Mouse (Mus musculus) spleen, adult 2 months (tissue): ENCODE measurements around the gene Dedd2. TPM values are rescaled to one million over a fixed set of nuclear protein-coding genes. Genes with fewer than 3 reads are reported as not detected.

ENCODE experiments used
- DNase-seq, 2 experiments: peaks; one replicate each; pipeline versions ENCODE4 v3.0.0 to v3.0.0-alpha.2; 2012 to 2021; ENCODE audit warnings: low spot score in 2 of 2, low read depth in 1 of 2
- H3K27ac ChIP-seq: fragments of 200-500 bp; 2 replicates; pipeline ENCODE4 v1.5.1; 2012; ENCODE audit warnings: low read length, inconsistent platforms; ENCODE audit not compliant: insufficient read depth
- H3K27me3 ChIP-seq: fragments of 200-500 bp; 2 replicates; pipeline ENCODE4 v1.6.1; 2012; ENCODE audit warnings: mild to moderate bottlenecking, moderate library complexity, low read length, inconsistent platforms; ENCODE audit not compliant: control insufficient read depth, insufficient read depth
- H3K36me3 ChIP-seq: fragments of 200-500 bp; 2 replicates; pipeline ENCODE4 v1.6.1; 2012; ENCODE audit warnings: mild to moderate bottlenecking, low read length, inconsistent platforms; ENCODE audit not compliant: control insufficient read depth, insufficient read depth
- H3K4me1 ChIP-seq: fragments of 200-500 bp; 2 replicates; pipeline ENCODE4 v1.6.1; 2011; ENCODE audit warnings: inconsistent platforms; ENCODE audit not compliant: control insufficient read depth, insufficient read depth, insufficient read length
- H3K4me3 ChIP-seq: fragments of 200-500 bp; 2 replicates; pipeline ENCODE4 v1.5.1; 2011; ENCODE audit warnings: mild to moderate bottlenecking, inconsistent platforms; ENCODE audit not compliant: insufficient read depth, insufficient read length; ENCODE audit errors: extremely low read depth
- CTCF ChIP-seq: fragments of 200-500 bp; IDR thresholded peaks from 2 replicates; pipeline ENCODE4 v1.5.1; 2011; ENCODE audit warnings: mild to moderate bottlenecking, inconsistent platforms; ENCODE audit not compliant: insufficient read depth, insufficient read length, insufficient replicate concordance; ENCODE audit errors: extremely low read depth
- POLR2A ChIP-seq: fragments of 200-500 bp; IDR thresholded peaks from 2 replicates; pipeline ENCODE4 v1.6.1; 2011; ENCODE audit warnings: low read depth, low read length, inconsistent platforms
- WGBS: fragments of 180-500 bp; shearing (Covaris S2); methylation state at CpG from one replicate; pipeline ENCODE4 v1.1.7; 2018; 5-methylcytosine and 5-hydroxymethylcytosine counted together
- polyA plus RNA-seq: library from polyadenylated mRNA; depleted of rRNA; stranded (reverse); fragments of >200 nt; gene quantifications from 2 replicates; pipeline ENCODE4 v1.2.3, GENCODE M21; 2012

Gene Dedd2
- polyA plus RNA-seq, 1 experiment, result 77.0 TPM

DNA sequence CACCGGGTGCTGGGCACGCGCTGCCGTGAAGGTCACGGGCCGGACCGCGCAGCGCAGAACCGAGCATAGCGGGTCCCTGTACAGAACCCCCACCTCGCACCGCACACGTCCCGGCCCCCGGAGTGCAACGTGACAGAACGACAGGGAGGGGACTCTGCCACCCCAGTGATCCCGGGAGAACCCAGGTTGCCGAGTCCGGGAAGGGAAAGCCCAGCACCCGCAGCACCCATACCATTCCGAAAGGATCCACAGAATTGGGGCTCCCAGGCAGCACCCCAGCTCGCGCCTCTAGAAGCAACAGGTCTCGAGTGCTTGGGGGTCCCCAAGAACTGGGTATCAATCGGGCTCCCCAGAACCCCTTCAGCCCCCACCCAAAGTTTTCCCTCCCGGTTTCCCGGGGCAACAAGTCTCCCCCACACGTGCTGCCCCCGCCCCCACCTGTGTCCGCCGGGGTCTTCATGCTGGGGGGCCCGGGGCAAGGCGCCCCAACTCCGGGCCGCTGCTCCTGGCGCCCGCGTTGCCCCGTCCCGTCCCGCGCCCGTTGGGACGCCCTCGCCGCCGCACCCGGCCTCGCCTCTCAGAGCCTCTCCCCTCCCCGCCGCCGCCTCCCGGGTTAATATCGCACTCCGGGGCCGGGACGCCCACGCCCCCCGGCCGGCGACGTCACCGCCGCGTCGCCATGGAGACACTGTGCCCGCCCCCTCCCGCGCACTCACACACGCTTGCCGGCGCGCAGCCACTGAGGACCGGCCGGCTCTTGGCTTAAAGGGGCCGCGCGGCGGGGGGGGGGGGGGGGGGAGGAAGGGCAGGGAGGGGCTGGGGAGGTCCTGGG is 29.9 kb upstream of the Dedd2 start, which contains the start of gene Erf:
Gene Erf, minus strand, starts transcription at position 621 of the 832 bp plus-strand sequence.
- peak; percentile 78 to 90 for DNase-seq
- Histone ChIP-seq H3K36me3 (no peaks in the 10 kb centered on the region), H3K27ac (peak within 1 kb of the TSS; percentile 81), H3K4me1 (peaks cover 11% of the 10 kb centered on the region; the same call in 1 of the 2 replicates), H3K27me3 (no peaks in the 10 kb centered on the region), H3K4me3 (peak within 1 kb of the TSS; percentile 98)
- no peak for TF ChIP-seq CTCF
- TF ChIP-seq POLR2A, result peak; percentile 52
- WGBS, result under 1% methylated on average over 59 of the region's 81 CpGs

DNA sequence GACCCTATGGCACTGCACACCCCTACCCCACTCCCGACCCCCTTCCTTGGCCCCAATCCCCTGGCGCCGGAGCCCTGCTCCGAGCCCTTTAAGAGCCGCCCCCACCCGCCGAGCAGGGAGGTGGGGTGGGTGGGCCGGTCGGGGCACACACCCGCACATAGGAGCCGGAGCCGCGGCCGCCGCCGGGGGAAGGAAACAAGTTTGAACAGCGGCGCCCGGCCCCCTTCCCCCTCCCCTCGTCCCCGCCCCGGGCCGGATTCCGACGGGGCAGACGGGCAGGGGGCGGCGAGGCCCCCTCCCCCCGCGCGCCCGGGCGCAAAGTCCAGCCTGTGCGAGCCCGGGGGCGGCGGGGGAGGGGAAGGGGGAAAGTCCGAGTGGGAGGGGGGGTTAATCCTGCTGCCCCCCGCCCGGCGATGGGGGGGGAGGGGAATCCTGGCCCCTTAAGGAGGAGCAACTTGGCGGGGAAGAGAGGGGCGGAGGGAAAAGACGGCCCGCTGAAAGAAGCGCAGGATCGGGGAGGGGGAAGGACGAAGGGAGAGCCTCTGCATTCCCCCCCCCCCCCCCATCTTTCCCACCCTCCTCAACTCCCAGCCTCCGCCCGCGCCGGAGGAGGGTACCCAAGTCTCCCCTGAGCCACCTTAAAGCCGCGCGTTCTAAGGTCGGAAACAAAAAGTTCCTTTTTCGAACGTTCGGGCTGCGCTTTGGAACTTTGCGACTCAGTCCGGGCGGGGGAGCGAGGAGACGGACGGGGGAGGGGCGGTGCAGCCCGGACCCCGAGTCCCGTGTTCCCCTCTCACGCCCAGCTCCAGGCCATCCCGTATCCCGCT is 29.1 kb upstream of the Dedd2 start:
- no peaks in the 10 kb centered on the region for H3K27me3 ChIP-seq
- peaks cover 11% of the 10 kb centered on the region; the same call in 1 of the 2 replicates for H3K4me1 ChIP-seq
- H3K4me3 ChIP-seq, result peak overlapping the region; percentile 98
- peaks cover 4% of the 10 kb centered on the region for H3K36me3 ChIP-seq
- WGBS, result under 1% methylated on average over 53 of the region's 73 CpGs
- H3K27ac ChIP-seq, result peak overlapping the region; percentile 81
- peak in 1 of 2 experiments; percentile 77 for DNase-seq
- TF ChIP-seq POLR2A, result no peak
- no peak for TF ChIP-seq CTCF

DNA sequence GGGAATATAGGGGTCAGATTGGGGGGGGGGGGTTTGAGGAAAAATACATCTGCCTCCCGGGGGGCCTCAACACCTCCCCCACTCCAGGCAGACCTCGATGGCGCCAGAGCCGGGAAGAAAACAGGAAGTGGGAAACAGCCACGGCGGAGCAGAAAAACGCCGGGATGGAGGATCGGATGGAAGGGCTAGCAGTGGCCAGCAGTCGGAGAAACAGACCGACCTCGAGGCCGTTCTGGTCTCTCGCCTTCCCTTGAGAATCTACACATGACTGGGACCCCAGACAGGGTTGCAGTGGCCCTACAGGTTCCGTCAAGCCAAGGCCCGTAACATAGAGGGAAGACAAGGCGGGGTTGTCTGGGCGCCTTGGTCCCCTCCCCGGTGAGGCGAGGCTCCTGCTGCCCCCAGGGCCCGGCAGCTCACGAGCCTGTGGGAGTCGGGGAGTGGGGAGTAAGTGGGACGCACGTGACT is 28.5 kb upstream of the Dedd2 start:
- no peaks in the 10 kb centered on the region for H3K27me3 ChIP-seq
- DNase-seq, result no peak
- peaks cover 6% of the 10 kb centered on the region for H3K36me3 ChIP-seq
- peaks cover 11% of the 10 kb centered on the region; the same call in 1 of the 2 replicates for H3K4me1 ChIP-seq
- TF ChIP-seq POLR2A, result no peak
- TF ChIP-seq CTCF, result no peak
- H3K4me3 ChIP-seq, result peak overlapping the region; percentile 98
- 1% methylated on average over 25 of the region's 25 CpGs for WGBS
- peak overlapping the region; percentile 55 for H3K27ac ChIP-seq

DNA sequence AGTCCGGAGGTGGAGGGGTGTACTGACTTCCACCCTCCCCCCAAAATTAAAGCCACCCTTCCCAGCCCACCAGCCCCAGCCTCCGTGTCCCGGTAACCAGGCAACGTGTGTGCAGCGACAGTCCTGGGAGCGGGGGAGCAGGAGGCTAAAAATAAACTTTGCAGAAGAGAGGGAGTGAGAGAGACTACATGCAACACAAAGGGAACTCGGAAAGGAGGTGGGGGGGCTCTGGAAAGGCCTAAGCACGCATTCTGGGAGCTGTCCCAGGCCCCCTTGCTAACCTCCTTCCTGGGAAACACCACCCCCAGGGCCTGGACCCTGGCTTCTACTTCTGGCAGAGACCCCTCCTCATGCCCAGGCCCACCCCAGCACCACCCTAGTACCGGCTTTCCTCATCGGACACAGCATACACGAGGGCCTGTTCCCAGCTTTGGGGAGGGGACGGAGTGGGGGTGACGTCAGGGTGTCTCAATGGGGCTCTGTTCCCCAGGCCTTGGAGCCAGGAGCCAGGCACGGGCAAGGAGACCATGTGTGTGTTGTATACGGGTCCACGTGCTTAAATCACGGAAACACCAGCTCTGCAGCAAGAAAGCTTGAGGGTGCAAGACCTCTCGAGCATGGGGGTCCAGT is 27.7 kb upstream of the Dedd2 start:
- peak overlapping the region; percentile 30; the same call in 1 of the 2 replicates for H3K27ac ChIP-seq
- peaks cover 11% of the 10 kb centered on the region; the same call in 1 of the 2 replicates for H3K4me1 ChIP-seq
- H3K4me3 ChIP-seq, result peak overlapping the region; percentile 98; the same call in 1 of the 2 replicates
- no peak for TF ChIP-seq CTCF
- no peak for TF ChIP-seq POLR2A
- peaks cover 6% of the 10 kb centered on the region for H3K36me3 ChIP-seq
- WGBS, result 24% methylated on average over 18 of the region's 18 CpGs
- DNase-seq, result no peak
- no peaks in the 10 kb centered on the region for H3K27me3 ChIP-seq

DNA sequence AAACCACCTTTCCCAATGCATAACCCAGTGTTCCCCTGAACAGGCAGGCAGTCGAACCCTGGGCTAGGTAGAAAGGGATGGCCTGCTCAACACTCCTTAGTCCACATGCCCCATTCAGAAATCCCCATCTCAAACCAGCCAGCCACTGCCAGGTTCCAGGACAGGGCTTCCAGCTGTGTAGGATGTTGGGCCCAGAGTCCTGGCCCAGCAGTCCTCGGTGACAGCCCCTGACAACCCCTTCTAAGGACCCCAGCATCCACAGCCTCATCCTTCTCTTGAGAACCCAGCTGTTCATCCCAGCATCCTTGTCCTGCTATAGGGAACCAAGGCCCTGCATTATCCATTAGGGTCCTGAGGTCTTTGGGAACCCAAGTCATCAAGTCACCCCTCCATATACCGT is 27.1 kb upstream of the Dedd2 start:
- H3K4me3 ChIP-seq, result no peak overlapping the region

DNA sequence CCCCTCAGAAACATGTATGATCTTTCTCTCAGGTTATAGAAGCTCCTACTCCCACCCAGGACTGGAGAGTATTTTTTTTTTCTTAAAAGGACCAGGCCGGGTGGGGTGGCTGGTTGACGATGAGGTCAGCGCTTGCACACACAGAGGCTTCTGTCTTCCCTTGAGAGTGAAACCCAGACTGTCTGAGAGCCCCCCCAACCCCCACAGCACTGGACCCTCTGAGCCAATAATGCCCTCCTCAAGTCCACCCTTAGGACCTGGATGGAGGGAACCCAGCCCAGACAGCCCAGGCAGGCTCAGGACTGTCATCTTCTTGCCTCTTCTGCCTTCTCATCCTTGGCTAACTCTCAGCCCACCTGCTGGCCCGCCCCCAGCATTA is 26.3 kb upstream of the Dedd2 start:
- 41% methylated on average over 4 of the region's 4 CpGs for WGBS
- TF ChIP-seq CTCF, result no peak
- no peak for TF ChIP-seq POLR2A
- H3K27me3 ChIP-seq, result no peaks in the 10 kb centered on the region
- H3K27ac ChIP-seq, result no peak overlapping the region
- H3K4me3 ChIP-seq, result no peak overlapping the region
- H3K36me3 ChIP-seq, result peaks cover 6% of the 10 kb centered on the region
- peaks cover 11% of the 10 kb centered on the region; the same call in 1 of the 2 replicates for H3K4me1 ChIP-seq
- DNase-seq, result no peak

More for the DNA sequence above, 27.1 kb upstream of the Dedd2 start:
- no peak overlapping the region for H3K27ac ChIP-seq
- H3K27me3 ChIP-seq, result no peaks in the 10 kb centered on the region
- H3K4me1 ChIP-seq, result peaks cover 11% of the 10 kb centered on the region; the same call in 1 of the 2 replicates
- H3K36me3 ChIP-seq, result peaks cover 6% of the 10 kb centered on the region
- 23% methylated on average over 3 of the region's 3 CpGs for WGBS
- DNase-seq, result no peak
- TF ChIP-seq CTCF (no peak), POLR2A (no peak)
